Mouse (Mus musculus) gastrocnemius, postnatal 36 days (tissue): ENCODE results near the gene Pde4c. TPM values are rescaled to one million over a fixed set of nuclear protein-coding genes. Genes with fewer than 3 reads are reported as not detected.

Experiments used
- DNase-seq, 2 experiments: peaks; one replicate each; pipeline ENCODE4 v3.0.0; 2022
- intact Hi-C: fragments of 180-260 bp; cut with DNase I; formaldehyde crosslinking; loops from one replicate; pipeline ENCODE4 v1.15.1; 2025
- total RNA-seq, 2 experiments: library from RNA; stranded (reverse); gene quantifications; 2 replicates each; pipeline ENCODE4 v1.2.3; 2021

The Pde4c gene
- total RNA-seq, 2 experiments from 2014 or later, result 1.9 to 2.1 TPM

GRCm38 (mm10) chr8:70716521-70717400 is 6.8 kb upstream of the Pde4c start:
- DNase-seq, result peak in 1 of 2 experiments; percentile 6
- intact Hi-C loops, result no loop called here

GRCm38 (mm10) chr8:70718297-70718696 is 5.2 kb upstream of the Pde4c start, which contains the start of gene Gm3336:
Gene Gm3336, plus strand, starts transcription at chr8:70718543.
- intact Hi-C loops, result no loop called here
- DNase-seq, result peak in 1 of 2 experiments; percentile 28

DNA sequence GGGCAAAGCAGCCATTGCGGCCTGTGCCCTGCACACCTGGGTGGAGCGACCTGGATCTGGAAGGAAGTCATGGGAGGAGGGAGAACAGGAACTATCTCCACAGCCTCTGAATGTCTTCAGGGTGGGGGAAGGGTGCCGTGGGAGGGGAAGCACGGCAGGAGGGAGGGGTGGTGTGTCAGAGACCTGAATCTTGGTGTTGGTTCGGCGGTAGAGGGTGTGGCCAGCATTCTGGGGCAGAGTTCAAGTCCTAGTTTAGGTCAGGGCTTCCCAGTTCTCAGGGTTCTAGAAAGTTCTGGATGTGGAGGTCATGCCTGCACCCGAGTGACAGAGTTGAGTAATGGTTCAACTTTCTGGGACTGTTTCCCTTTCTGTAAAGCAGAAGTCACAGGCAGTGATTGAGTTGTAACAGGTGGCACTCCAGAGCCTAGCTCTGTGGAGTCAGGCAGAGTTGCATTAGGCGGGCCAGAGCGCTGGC is 3.7 kb upstream of the Pde4c start:
- intact Hi-C loops, result loop anchor here (1.0 to 2.0 kb wide), 2 partner anchors 32 to 121 kb away; no protein-coding TSS in a partner anchor
- DNase-seq, result peak; percentile 9 to 20

- intact Hi-C loops, result loop anchor here (1.0 to 2.0 kb wide), 2 partner anchors 32 to 120 kb away; no protein-coding TSS in a partner anchor
These were observed 2.8 kb upstream of the Pde4c start for GRCm38 (mm10) chr8:70720739-70721138.

DNA sequence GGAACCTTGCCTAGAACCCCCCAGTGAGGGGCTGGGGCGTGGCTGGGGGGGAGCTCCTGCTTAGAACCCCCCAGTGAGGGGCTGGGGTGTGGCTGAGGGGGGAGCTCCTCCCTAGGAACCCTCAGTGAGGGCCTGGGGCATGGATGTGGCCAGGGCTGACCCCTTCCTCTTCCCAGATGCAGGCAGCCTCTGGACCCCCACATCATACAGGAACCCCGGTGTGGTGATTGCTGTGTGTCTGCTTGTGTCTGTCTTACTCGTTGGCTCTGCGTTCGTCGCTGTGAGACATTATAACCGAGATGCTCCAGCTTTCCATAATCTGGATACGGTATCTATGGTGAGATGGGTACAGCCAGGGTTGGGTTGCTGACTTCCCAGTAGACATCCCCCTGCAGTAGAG is 1.9 kb upstream of the Pde4c start:
- intact Hi-C loops, result loop anchor here (2.0 kb wide), 1 partner anchor 119 kb away; no protein-coding TSS in a partner anchor
- peak in 1 of 2 experiments; percentile 3 for DNase-seq

More at GRCm38 (mm10) chr8:70720739-70721138, 2.8 kb upstream of the Pde4c start:
- DNase-seq, result peak; percentile 64 to 78

- peak in 1 of 2 experiments; percentile 1 for DNase-seq
- intact Hi-C loops, result no loop called here
These were observed 696 bp downstream of the Pde4c start for GRCm38 (mm10) chr8:70724216-70724615.

GRCm38 (mm10) chr8:70725792-70726447 is 2.4 kb downstream of the Pde4c start:
- intact Hi-C loops, result no loop called here
- peak in 1 of 2 experiments; percentile 4 for DNase-seq

GRCm38 (mm10) chr8:70726721-70727120 is 3.2 kb downstream of the Pde4c start:
- peak in 1 of 2 experiments; percentile 1 for DNase-seq
- intact Hi-C loops, result no loop called here

DNA sequence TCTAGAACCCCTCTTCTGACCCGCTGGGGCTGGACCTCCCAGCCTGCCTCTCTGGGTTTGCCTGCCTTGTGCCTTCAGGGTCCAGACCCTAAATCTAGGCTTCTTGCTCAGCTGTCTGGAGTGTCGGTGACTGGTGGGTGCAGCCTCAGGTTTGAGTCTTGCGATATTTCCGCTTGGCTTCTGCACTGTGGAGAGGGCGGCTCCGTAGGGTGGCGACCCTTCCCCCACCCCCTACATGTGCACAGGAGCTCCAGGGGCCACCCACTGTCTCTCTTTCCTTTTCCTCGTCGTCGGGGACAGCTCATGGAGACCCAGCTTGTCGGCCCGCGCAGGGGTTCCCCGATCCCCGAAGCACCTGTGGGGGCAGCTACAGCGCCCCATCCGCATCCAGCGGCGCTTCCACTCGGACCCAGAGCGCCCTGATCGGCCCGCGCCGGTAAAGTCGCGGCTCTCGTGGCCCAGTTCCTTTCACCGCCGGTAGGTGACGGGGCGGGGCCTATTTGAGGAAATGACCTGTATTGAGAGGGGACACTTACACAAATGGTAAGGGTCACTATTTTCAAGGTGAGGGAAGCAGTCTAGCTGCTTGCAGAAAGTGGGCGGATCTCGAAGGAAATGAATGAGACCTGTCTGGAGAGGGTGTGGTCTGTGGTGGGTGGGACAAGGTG is 6.4 kb downstream of the Pde4c start:
- intact Hi-C loops, result no loop called here
- peak in 1 of 2 experiments; percentile 2 for DNase-seq

DNA sequence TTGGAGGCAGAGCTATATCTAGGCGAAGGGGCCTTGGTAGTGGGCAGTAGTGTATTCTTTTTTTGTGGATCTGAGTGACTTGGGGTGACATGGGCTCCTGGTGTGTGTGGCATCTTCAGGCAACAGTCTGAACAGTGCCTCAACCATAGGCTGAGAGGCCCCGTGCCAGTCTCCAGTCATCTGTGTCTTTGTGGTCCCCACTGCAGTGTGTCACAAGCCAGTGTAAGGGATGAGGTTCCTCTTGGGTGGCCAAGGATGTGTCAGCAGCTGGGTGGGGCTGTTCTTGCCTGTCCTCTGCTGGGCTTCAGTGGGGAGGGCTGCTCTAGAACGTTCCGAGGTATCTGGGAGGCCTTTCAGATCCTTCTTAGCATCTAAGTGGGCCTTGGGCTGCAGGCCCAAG is 7.4 kb downstream of the Pde4c start:
- peak in 1 of 2 experiments; percentile 2 for DNase-seq

DNA sequence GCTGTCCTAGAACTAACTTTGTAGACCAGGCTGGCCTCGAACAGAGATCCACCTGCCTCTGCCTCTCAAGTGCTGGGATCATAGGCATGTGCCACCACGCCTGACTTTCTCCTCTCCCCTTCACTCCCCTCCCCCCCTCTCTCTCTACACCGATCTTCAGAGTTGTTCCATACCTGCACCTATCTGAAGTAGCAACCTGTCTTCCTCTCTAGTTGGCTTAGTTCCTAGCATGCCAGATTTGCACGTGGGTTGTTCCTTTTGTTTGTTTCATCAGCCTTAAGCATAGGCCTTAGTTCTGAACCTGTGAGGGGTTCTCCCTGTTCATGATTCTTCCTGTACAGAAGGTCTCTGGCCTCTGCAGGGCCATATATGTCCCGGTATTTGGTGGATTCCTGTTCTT is 14.2 kb downstream of the Pde4c start:
- no peak for DNase-seq
- intact Hi-C loops, result no loop called here

More for the DNA sequence above, 7.4 kb downstream of the Pde4c start:
- intact Hi-C loops, result no loop called here

DNA sequence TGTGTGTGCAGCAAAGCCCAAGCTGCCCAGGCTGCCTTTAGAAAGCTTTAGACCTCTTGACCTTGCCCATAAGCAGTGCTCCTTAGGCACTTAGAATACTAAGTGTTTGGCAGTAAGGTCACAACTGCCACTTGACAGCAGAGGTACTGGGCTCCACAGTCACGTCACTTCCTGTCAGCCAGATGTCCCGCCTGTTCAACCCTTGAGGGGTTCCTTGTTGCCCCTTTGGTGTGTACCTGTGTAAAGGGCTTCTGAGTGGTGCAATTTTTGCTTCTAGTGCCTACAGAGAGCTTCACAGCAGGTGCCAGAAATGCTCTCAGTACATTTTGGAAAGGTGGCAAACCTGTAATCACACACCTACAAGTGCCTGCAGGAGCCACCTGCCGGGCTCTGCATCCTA is 14.7 kb downstream of the Pde4c start:
- intact Hi-C loops, result no loop called here
- peak in 1 of 2 experiments; percentile 2 for DNase-seq

DNA sequence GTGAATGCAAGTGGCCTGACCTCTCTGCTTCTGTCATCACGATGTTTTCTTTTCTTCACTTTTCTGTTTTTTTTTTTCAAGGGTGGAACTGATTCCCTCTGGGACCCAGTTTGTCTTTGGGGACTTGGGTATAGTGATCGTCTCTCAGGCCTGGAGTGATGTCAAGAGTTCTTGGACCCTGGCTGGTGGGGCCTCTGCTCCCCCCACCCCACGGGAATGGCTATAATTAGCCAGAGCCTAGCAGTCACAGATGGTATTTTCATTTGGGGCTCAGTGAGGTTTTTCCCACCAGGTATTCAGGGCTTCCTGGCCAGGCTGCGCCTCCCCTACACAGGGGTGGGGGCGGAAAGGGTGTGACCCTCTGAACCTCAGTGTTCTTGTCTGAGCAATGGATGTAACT is 18.1 kb downstream of the Pde4c start:
- intact Hi-C loops, result no loop called here
- peak; percentile 16 to 21 for DNase-seq

GRCm38 (mm10) chr8:70742176-70742575 is 18.7 kb downstream of the Pde4c start:
- intact Hi-C loops, result no loop called here
- DNase-seq, result peak; percentile 7 to 12

GRCm38 (mm10) chr8:70742981-70743655 is 19.6 kb downstream of the Pde4c start:
- intact Hi-C loops, result no loop called here
- DNase-seq, result peak in 1 of 2 experiments; percentile 23

DNA sequence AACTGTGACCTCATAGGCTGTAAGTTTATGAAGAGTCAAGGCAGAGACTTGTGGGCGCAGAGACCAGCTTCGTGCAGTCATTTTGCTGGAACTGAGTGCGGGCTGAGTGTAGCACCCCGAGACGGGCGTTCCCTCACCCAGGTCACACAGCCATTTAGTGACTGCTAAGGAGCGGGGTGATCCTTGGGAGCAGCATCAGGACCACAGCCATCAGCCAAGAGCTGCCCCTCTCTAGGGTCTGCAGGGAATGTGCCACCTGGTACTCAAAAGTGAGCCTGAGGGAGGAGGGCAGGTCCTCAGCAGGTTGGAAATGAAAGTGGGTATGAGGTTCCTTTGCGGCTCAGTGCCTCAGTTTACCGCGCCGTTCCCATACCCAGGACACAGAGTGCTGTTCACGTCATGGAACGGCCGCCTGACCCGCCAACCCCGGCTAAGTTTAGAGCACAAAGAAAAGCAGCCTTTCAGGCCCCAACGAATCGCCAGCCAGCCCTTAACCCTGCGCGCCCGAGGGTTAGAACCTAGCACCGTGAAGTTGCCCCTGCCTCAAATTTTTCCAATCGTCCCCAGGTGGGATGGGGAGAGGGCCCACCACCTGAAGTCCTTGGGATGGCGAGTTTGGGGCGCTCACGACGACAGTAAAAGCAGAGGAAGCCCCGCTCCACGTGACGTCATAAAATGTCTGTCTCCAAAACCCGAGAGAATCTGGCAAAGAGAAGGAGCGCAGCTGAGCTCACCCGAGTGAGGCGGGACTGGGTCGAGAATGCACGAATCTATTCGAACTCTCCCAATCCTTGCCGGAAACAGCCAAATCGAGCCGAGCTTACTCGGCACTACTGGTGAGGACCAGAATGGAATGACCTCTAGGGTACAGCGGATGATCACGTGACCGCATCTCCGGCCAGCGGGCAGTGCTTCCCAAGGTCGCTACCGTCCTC is 20.4 kb downstream of the Pde4c start:
- intact Hi-C loops, result no loop called here
- peak; percentile 66 to 75 for DNase-seq

DNA sequence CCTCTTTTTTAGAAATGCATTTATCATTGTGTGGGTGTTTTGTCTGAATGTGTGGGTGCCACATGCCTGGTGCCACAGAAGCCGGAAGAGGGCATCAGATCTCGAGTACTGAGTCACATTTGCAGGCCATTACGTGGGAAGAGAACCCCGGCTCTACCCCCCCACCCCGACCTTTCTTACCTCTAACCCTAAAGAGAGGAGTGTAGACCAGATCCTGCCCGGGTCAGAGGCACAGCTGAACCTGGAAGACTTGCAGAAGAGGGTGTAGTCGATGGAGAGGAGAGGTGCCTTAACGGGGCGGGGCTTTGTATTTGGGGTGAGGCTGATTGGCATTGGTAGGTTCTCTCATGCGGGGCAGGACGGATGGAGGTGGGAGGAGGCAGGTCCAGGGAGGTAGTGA is 21.3 kb downstream of the Pde4c start:
- intact Hi-C loops, result no loop called here
- peak in 1 of 2 experiments; percentile 3 for DNase-seq

GRCm38 (mm10) chr8:70745691-70746220 is 22.2 kb downstream of the Pde4c start:
- peak in 1 of 2 experiments; percentile 3 for DNase-seq
- intact Hi-C loops, result no loop called here
